Mouse (Mus musculus) brain, embryonic 14.5 days (tissue): Measurements from ENCODE around the gene Edn2.

Experiments
- CTCF ChIP-seq: fragments of 200-500 bp; IDR thresholded peaks from 2 replicates; pipeline ENCODE4 v1.5.1; 2012; ENCODE audit warnings: inconsistent platforms, mild to moderate bottlenecking, moderate library complexity, borderline replicate concordance; ENCODE audit not compliant: insufficient read depth, insufficient read length; ENCODE audit errors: extremely low read depth
- POLR2A ChIP-seq: fragments of 200-500 bp; IDR thresholded peaks from 2 replicates; pipeline ENCODE4 v1.6.1; 2012; ENCODE audit warnings: mild to moderate bottlenecking, inconsistent platforms, borderline replicate concordance; ENCODE audit not compliant: poor library complexity, insufficient read depth, insufficient read length, severe bottlenecking; ENCODE audit errors: extremely low read depth

DNA sequence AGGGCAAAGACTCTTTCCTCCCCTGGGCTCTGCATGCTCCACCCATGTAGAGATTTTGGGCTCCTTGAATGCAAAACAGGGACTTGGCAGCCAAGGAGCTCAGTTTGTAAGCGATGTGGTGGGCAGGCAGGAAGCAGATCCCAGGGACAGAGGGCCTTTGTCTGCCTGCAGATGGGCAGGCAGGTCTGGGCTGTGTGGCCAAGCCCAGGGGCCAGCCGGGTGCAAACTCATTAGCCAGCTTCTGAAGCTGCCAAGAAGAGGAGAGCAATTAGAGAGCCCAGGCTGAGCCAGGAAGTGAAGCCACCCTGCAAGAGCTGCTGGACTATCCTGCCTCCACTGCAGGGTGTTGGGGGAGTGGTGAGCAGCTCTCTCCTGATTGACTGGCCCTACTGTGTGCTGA lies 28.9 kb downstream of the Edn2 start:
- TF ChIP-seq CTCF (no peak), POLR2A (no peak)
